Mouse (Mus musculus) embryonic facial prominence, embryonic 13.5 days (tissue): ENCODE data around the gene Mien1. TPM values are rescaled to one million over a fixed set of nuclear protein-coding genes. Genes with fewer than 3 reads are reported as not detected.
A peak's percentile ranks its signal among the peaks of the same experiment; 100 is the strongest.

Experiments
- ATAC-seq: fragments of 200-750 bp; cut with Nextera tagmentation; 2 replicates; pipeline ENCODE4 v1.8.0; 2017; ENCODE audit warnings: low read depth; ENCODE audit not compliant: insufficient number of reproducible peaks, insufficient read depth, low FRiP score, low TSS enrichment
- H3K27ac ChIP-seq: fragments of 300-500 bp; sonication (generic); 2 replicates; pipeline ENCODE4 v1.5.1; 2015; ENCODE audit warnings: moderate library complexity, mild to moderate bottlenecking, inconsistent platforms
- H3K27me3 ChIP-seq: fragments of 300-500 bp; sonication (generic); 2 replicates; pipeline ENCODE4 v1.6.1; 2015; ENCODE audit warnings: mild to moderate bottlenecking, inconsistent platforms
- H3K36me3 ChIP-seq: fragments of 300-500 bp; sonication (generic); 2 replicates; pipeline ENCODE4 v1.6.1; 2015; ENCODE audit warnings: mild to moderate bottlenecking, inconsistent platforms
- H3K4me1 ChIP-seq: fragments of 300-500 bp; sonication (generic); 2 replicates; pipeline ENCODE4 v1.6.1; 2015; ENCODE audit warnings: inconsistent platforms
- H3K4me2 ChIP-seq: fragments of 300-500 bp; sonication (generic); 2 replicates; pipeline ENCODE4 v1.6.1; 2015; ENCODE audit warnings: moderate library complexity, mild to moderate bottlenecking, inconsistent platforms
- H3K4me3 ChIP-seq: fragments of 300-500 bp; sonication (generic); 2 replicates; pipeline ENCODE4 v1.5.1; 2015; ENCODE audit warnings: mild to moderate bottlenecking, inconsistent platforms
- H3K9ac ChIP-seq: fragments of 300-500 bp; sonication (generic); 2 replicates; pipeline ENCODE4 v1.6.1; 2015; ENCODE audit warnings: mild to moderate bottlenecking, inconsistent platforms
- H3K9me3 ChIP-seq: fragments of 300-500 bp; sonication (generic); 2 replicates; pipeline ENCODE4 v1.6.1; 2016; ENCODE audit warnings: inconsistent platforms
- WGBS: fragments of 180-500 bp; shearing (Covaris S2); methylation state at CpG from one replicate; pipeline ENCODE4 v1.1.7; 2015; ENCODE audit warnings: mixed read lengths; 5-methylcytosine and 5-hydroxymethylcytosine counted together
- polyA plus RNA-seq: library from polyadenylated mRNA; unstranded; fragments of >200 nt; fragmentation: Nextera tagmentation; extraction: Ambion mirVana; gene quantifications from 2 replicates; pipeline ENCODE4 v1.2.1, GENCODE M21; 2015

Gene Mien1
- polyA plus RNA-seq, 1 experiment from 2014 or later = 90.7 TPM

GRCm38 (mm10) chr11:98394301-98394700 lies 44.5 kb downstream of the Mien1 start:
- Histone ChIP-seq H3K4me2 (no peak overlapping the region), H3K4me3 (no peak overlapping the region), H3K27ac (0 out of 2 replicates have a peak overlapping the region, but pooled peaks have one; percentile 12), H3K4me1 (peaks cover 34% of the 10 kb centered on the region), H3K9me3 (no peaks in the 10 kb centered on the region), H3K27me3 (peaks cover 24% of the 10 kb centered on the region), H3K36me3 (peaks cover 8% of the 10 kb centered on the region), H3K9ac (no peak overlapping the region)
- ATAC-seq = no peak
- 37% methylated on average over 6 of the region's 6 CpGs for WGBS

- H3K4me1 ChIP-seq = peaks cover 37% of the 10 kb centered on the region
- no peak overlapping the region for H3K4me3 ChIP-seq
- H3K27ac ChIP-seq = no peak overlapping the region
- H3K4me2 ChIP-seq = no peak overlapping the region
- H3K36me3 ChIP-seq = peaks cover 8% of the 10 kb centered on the region
- WGBS = 72% methylated on average over 6 of the region's 6 CpGs
- peak overlapping the region; percentile 36; the same call in 1 of the 2 replicates for H3K9ac ChIP-seq
- no peaks in the 10 kb centered on the region for H3K9me3 ChIP-seq
- ATAC-seq = no peak
- H3K27me3 ChIP-seq = peaks cover 34% of the 10 kb centered on the region
These were observed 45.5 kb downstream of the Mien1 start for GRCm38 (mm10) chr11:98393317-98393716.

- Histone ChIP-seq H3K4me1 (peaks cover 37% of the 10 kb centered on the region), H3K4me3 (no peak overlapping the region), H3K27ac (peak overlapping the region; percentile 75), H3K27me3 (peaks cover 40% of the 10 kb centered on the region), H3K9me3 (no peaks in the 10 kb centered on the region), H3K9ac (peak overlapping the region; percentile 36; the same call in 1 of the 2 replicates), H3K4me2 (peak overlapping the region; percentile 22), H3K36me3 (peaks cover 5% of the 10 kb centered on the region)
- ATAC-seq = no peak
- 42% methylated on average over 4 of the region's 4 CpGs for WGBS
These were observed 46.1 kb downstream of the Mien1 start for GRCm38 (mm10) chr11:98392645-98393044.

GRCm38 (mm10) chr11:98392034-98392433 lies 46.8 kb downstream of the Mien1 start:
- Histone ChIP-seq H3K9ac (no peak overlapping the region), H3K4me2 (peak overlapping the region; percentile 22; the same call in 1 of the 2 replicates), H3K4me3 (no peak overlapping the region), H3K27me3 (peaks cover 46% of the 10 kb centered on the region), H3K4me1 (peaks cover 37% of the 10 kb centered on the region), H3K27ac (peak overlapping the region; percentile 75), H3K9me3 (no peaks in the 10 kb centered on the region), H3K36me3 (no peaks in the 10 kb centered on the region)
- no peak for ATAC-seq
- 9% methylated on average over 8 of the region's 8 CpGs for WGBS

- no peak overlapping the region for H3K27ac ChIP-seq
- ATAC-seq = no peak
- no peak overlapping the region for H3K9ac ChIP-seq
- peaks cover 65% of the 10 kb centered on the region for H3K27me3 ChIP-seq
- peaks cover 42% of the 10 kb centered on the region for H3K4me1 ChIP-seq
- H3K4me2 ChIP-seq = no peak overlapping the region
- H3K4me3 ChIP-seq = no peak overlapping the region
- WGBS = 75% methylated on average over 12 of the region's 12 CpGs
- H3K36me3 ChIP-seq = no peaks in the 10 kb centered on the region
- H3K9me3 ChIP-seq = no peaks in the 10 kb centered on the region
These were observed 48.6 kb downstream of the Mien1 start for GRCm38 (mm10) chr11:98390141-98390540.

GRCm38 (mm10) chr11:98389221-98389780 lies 49.5 kb downstream of the Mien1 start:
- H3K9ac ChIP-seq = no peak overlapping the region

GRCm38 (mm10) chr11:98388282-98388681 lies 50.5 kb downstream of the Mien1 start:
- Histone ChIP-seq H3K4me2 (no peak overlapping the region), H3K9ac (no peak overlapping the region), H3K9me3 (no peaks in the 10 kb centered on the region), H3K27ac (no peak overlapping the region), H3K4me1 (peaks cover 24% of the 10 kb centered on the region), H3K4me3 (no peak overlapping the region), H3K36me3 (no peaks in the 10 kb centered on the region), H3K27me3 (peaks cover 82% of the 10 kb centered on the region)
- ATAC-seq = no peak
- WGBS = 66% methylated on average over 10 of the region's 10 CpGs

More at GRCm38 (mm10) chr11:98389221-98389780, 49.5 kb downstream of the Mien1 start:
- ATAC-seq = no peak
- H3K4me3 ChIP-seq = no peak overlapping the region
- H3K27me3 ChIP-seq = peaks cover 74% of the 10 kb centered on the region
- 23% methylated on average over 9 of the region's 9 CpGs for WGBS
- no peaks in the 10 kb centered on the region for H3K36me3 ChIP-seq
- H3K4me1 ChIP-seq = peaks cover 34% of the 10 kb centered on the region
- H3K4me2 ChIP-seq = no peak overlapping the region
- no peak overlapping the region for H3K27ac ChIP-seq
- H3K9me3 ChIP-seq = no peaks in the 10 kb centered on the region

Other genes starting within 250 kb of the Mien1 start
- gene Med1, start 245.7 kb downstream of the Mien1 start, polyA plus RNA-seq = 78.3 and 78.4 TPM in 2 replicates
- 14.3 and 16.2 TPM in 2 replicates for gene Cdk12, start 235.9 kb downstream of the Mien1 start, polyA plus RNA-seq
- 0.17 and 0.48 TPM in 2 replicates for gene Neurod2, start 109.3 kb downstream of the Mien1 start, polyA plus RNA-seq
- 1.2 and 2.0 TPM in 2 replicates for gene Ppp1r1b, start 90.6 kb downstream of the Mien1 start, polyA plus RNA-seq
- 38.3 and 42.3 TPM in 2 replicates for gene Stard3, start 80.6 kb downstream of the Mien1 start, polyA plus RNA-seq
- gene Tcap, start 55.2 kb downstream of the Mien1 start, polyA plus RNA-seq = 0.89 and 1.1 TPM in 2 replicates
- gene Pnmt, start 52.5 kb downstream of the Mien1 start, polyA plus RNA-seq = 0.45 and 1.3 TPM in 2 replicates
- 10.9 and 11.3 TPM in 2 replicates for gene Pgap3, start 38.5 kb downstream of the Mien1 start, polyA plus RNA-seq
- gene Erbb2, start 26.5 kb downstream of the Mien1 start, polyA plus RNA-seq = 49.6 and 51.1 TPM in 2 replicates
- gene Grb7, start 7.4 kb upstream of the Mien1 start, polyA plus RNA-seq = 12.4 and 12.5 TPM in 2 replicates
- gene Ikzf3, start 107.0 kb upstream of the Mien1 start, polyA plus RNA-seq = 0.27 and 0.58 TPM in 2 replicates
- not detected in 2 replicates for gene Zpbp2, start 112.1 kb upstream of the Mien1 start, polyA plus RNA-seq
- gene Ormdl3, start 148.4 kb upstream of the Mien1 start, polyA plus RNA-seq = 69.4 and 71.9 TPM in 2 replicates
- gene Lrrc3c, start 159.3 kb upstream of the Mien1 start, polyA plus RNA-seq = not detected in 2 replicates
- gene Gm12355, start 186.7 kb upstream of the Mien1 start, polyA plus RNA-seq = 0.80 and 4.0 TPM in 2 replicates
- not detected in 2 replicates for gene Gsdma3, start 187.4 kb upstream of the Mien1 start, polyA plus RNA-seq
- not detected in 2 replicates for gene Gsdma2, start 207.8 kb upstream of the Mien1 start, polyA plus RNA-seq
- 0.28 and 0.48 TPM in 2 replicates for gene Gsdma, start 225.4 kb upstream of the Mien1 start, polyA plus RNA-seq
- 196 and 207 TPM in 2 replicates for gene Psmd3, start 243.6 kb upstream of the Mien1 start, polyA plus RNA-seq